Comparison of ENCODE assay signal across 8 mouse cellular contexts in the genomic region with DNA sequence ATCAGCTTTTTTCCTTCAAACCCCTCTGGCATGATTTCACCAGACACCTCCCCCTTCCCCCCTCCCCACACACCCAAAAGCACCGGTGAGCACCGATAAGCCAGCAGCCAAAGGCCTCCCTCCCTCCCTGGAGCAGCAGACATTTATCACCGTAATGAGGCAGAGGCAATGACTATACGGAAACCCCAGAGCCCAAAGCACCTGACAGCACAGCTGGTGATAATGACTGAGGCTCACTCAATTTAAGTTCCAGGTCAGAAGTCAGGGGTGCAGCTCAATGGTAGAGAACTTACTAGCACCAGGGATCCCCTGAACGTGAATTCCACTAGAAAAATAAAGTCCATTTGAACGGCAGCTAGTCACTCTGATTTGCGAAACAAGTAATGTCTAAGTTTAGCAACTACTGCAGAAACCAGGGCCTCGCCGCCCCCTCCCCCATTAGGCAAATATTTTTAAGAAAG. TPM values are rescaled to one million over a fixed set of nuclear protein-coding genes. Genes with fewer than 3 reads are reported as not detected.
DNase-seq lines count a peak whose midpoint lies in the region; ATAC-seq and TF ChIP-seq lines count a peak whose summit lies in the region.

No protein-coding gene starts in this region.

- peak overlapping the region; percentile 76 for H3K4me2 ChIP-seq in embryonic facial prominence, embryonic 12.5 days (replicated peaks)
- H3K4me2 ChIP-seq in hindbrain, embryonic 13.5 days = peak overlapping the region; percentile 84
- H3K4me2 ChIP-seq in stomach, embryonic 15.5 days = peak overlapping the region; percentile 67

- peaks cover 82% of the 10 kb centered on the region for H3K4me1 ChIP-seq in E14TG2a.4 (replicated peaks; ENCODE audit: low read depth, low read length)
- H3K4me1 ChIP-seq in embryonic facial prominence, embryonic 12.5 days = peaks cover 22% of the 10 kb centered on the region
- H3K4me1 ChIP-seq in hindbrain, embryonic 13.5 days (replicated peaks) = peaks cover 21% of the 10 kb centered on the region
- peaks cover 15% of the 10 kb centered on the region for H3K4me1 ChIP-seq in stomach, embryonic 15.5 days

- H3K9me3 ChIP-seq in E14TG2a.4 (ENCODE audit: low read length) = no peaks in the 10 kb centered on the region
- H3K9me3 ChIP-seq in embryonic facial prominence, embryonic 12.5 days = no peaks in the 10 kb centered on the region
- H3K9me3 ChIP-seq in hindbrain, embryonic 13.5 days = no peaks in the 10 kb centered on the region
- H3K9me3 ChIP-seq in stomach, embryonic 15.5 days = no peaks in the 10 kb centered on the region

- DNase-seq in B cell, adult 2 months = peak; percentile 59 to 65
- no peak for DNase-seq in urinary bladder, adult 2 months (ENCODE audit: low spot score)
- no peak for DNase-seq in ovary, postnatal 10 days (ENCODE audit: low spot score)

- peaks cover 43% of the 10 kb centered on the region for H3K36me3 ChIP-seq in E14TG2a.4 (ENCODE audit: insufficient read depth, low read length)
- H3K36me3 ChIP-seq in embryonic facial prominence, embryonic 12.5 days = peaks cover 26% of the 10 kb centered on the region
- peaks cover 30% of the 10 kb centered on the region for H3K36me3 ChIP-seq in hindbrain, embryonic 13.5 days
- H3K36me3 ChIP-seq in stomach, embryonic 15.5 days = peaks cover 23% of the 10 kb centered on the region; the same call in 1 of the 2 replicates

- peak overlapping the region; percentile 89 for H3K4me3 ChIP-seq in E14TG2a.4 (replicated peaks; ENCODE audit: low read length)
- peak overlapping the region; percentile 68 for H3K4me3 ChIP-seq in embryonic facial prominence, embryonic 12.5 days
- peak overlapping the region; percentile 81 for H3K4me3 ChIP-seq in hindbrain, embryonic 13.5 days
- peak overlapping the region; percentile 84 for H3K4me3 ChIP-seq in stomach, embryonic 15.5 days (replicated peaks)

- H3K27ac ChIP-seq in embryonic facial prominence, embryonic 12.5 days = no peak overlapping the region
- peak overlapping the region; percentile 52; the same call in 1 of the 2 replicates for H3K27ac ChIP-seq in hindbrain, embryonic 13.5 days
- no peak overlapping the region for H3K27ac ChIP-seq in stomach, embryonic 15.5 days

- no peaks in the 10 kb centered on the region for H3K27me3 ChIP-seq in E14TG2a.4 (ENCODE audit: insufficient read depth, low read length)
- H3K27me3 ChIP-seq in embryonic facial prominence, embryonic 12.5 days = no peaks in the 10 kb centered on the region
- H3K27me3 ChIP-seq in hindbrain, embryonic 13.5 days = no peaks in the 10 kb centered on the region; the same call in 1 of the 2 replicates
- no peaks in the 10 kb centered on the region for H3K27me3 ChIP-seq in stomach, embryonic 15.5 days (replicated peaks)

- ATAC-seq in embryonic facial prominence, embryonic 12.5 days (ENCODE audit: insufficient number of reproducible peaks, insufficient read depth, low FRiP score, low TSS enrichment) = no peak
- ATAC-seq in hindbrain, embryonic 13.5 days (ENCODE audit: low FRiP score) = no peak
- ATAC-seq in megakaryocyte progenitor cell, adult 5-6 weeks (replicated peaks; ENCODE audit: poor library complexity) = peak; percentile 64
- peak; percentile 54; the same call in 1 of the 2 replicates for ATAC-seq in stomach, embryonic 15.5 days (ENCODE audit: insufficient read depth, low FRiP score, low read depth)

- no peak overlapping the region for H3K9ac ChIP-seq in embryonic facial prominence, embryonic 12.5 days
- peak overlapping the region; percentile 55 for H3K9ac ChIP-seq in hindbrain, embryonic 13.5 days
- H3K9ac ChIP-seq in stomach, embryonic 15.5 days = no peak overlapping the region

- 16% methylated on average over 9 of the region's 9 CpGs for WGBS in embryonic facial prominence, embryonic 12.5 days
- 20% methylated on average over 9 of the region's 9 CpGs for WGBS in hindbrain, embryonic 13.5 days
- WGBS in stomach, embryonic 15.5 days = 12% methylated on average over 9 of the region's 9 CpGs

- TF ChIP-seq CTCF in E14TG2a.4 (conservative IDR thresholded peaks at IDR 0.05; ENCODE audit: low read length) = no peak

RNA-seq across cellular contexts. Expression of a gene that starts 1.3 kb away (rescaled TPM):
- 83.9 and 87.7 TPM in 2 replicates for polyA plus RNA-seq in embryonic facial prominence, embryonic 12.5 days (2016; fragmentation: Nextera tagmentation; extraction: Ambion mirVana)
- polyA plus RNA-seq in hindbrain, embryonic 13.5 days (2015; fragmentation: Nextera tagmentation; extraction: Ambion mirVana) = 70.9 and 76.2 TPM in 2 replicates
- total RNA-seq in megakaryocyte progenitor cell, adult 5-6 weeks (2015) = 70.1 and 75.7 TPM in 2 replicates
- total RNA-seq in megakaryocyte progenitor cell, adult 5-6 weeks (2017) = 27.7 and 33.6 TPM in 2 replicates
- 139 and 147 TPM in 2 replicates for polyA plus RNA-seq in stomach, embryonic 15.5 days (2015; fragmentation: Nextera tagmentation; extraction: Ambion mirVana)
- polyA plus RNA-seq in urinary bladder, adult 2 months (2012; rRNA removed) = 71.9 and 84.2 TPM in 2 replicates

Comparison
In these comparisons a context has a peak if more than half of its experiments do, and no peak if none do; other contexts are left out.
1. DNase-seq: peak in B cell, adult 2 months (2 of 2); none in urinary bladder, adult 2 months (single experiment) and ovary, postnatal 10 days (single experiment).
2. ATAC-seq: peak in megakaryocyte progenitor cell, adult 5-6 weeks (single experiment) and stomach, embryonic 15.5 days (single experiment); none in embryonic facial prominence, embryonic 12.5 days (single experiment) and hindbrain, embryonic 13.5 days (single experiment).
3. Peak in every context shown above with its lines, with median percentiles within 50 percentile points of each other: H3K4me3 ChIP-seq and H3K4me2 ChIP-seq.